Mouse (Mus musculus) heart, adult 2 months (tissue): ENCODE measurements around the gene Banf1. TPM values are rescaled to one million over a fixed set of nuclear protein-coding genes. Genes with fewer than 3 reads are reported as not detected.

Source experiments
- DNase-seq, 2 experiments: peaks; one replicate each; pipeline ENCODE4 v3.0.0; 2021
- H3K27ac ChIP-seq: fragments of 200-600 bp; 2 replicates; pipeline ENCODE4 v1.8.1; 2022
- H3K27me3 ChIP-seq: fragments of 200-500 bp; 2 replicates; pipeline ENCODE4 v1.6.1; 2012; ENCODE audit warnings: mild to moderate bottlenecking, low read length, inconsistent platforms, mixed read lengths; ENCODE audit not compliant: control insufficient read depth, insufficient read depth
- H3K36me3 ChIP-seq: fragments of 200-500 bp; 2 replicates; pipeline ENCODE4 v1.6.1; 2012; ENCODE audit warnings: low read length, inconsistent platforms; ENCODE audit not compliant: control insufficient read depth, insufficient read depth
- H3K4me1 ChIP-seq: fragments of 200-500 bp; 2 replicates; pipeline ENCODE4 v1.6.1; 2011; ENCODE audit warnings: low read length; ENCODE audit not compliant: control insufficient read depth, insufficient read depth
- H3K4me3 ChIP-seq: fragments of 200-600 bp; 2 replicates; pipeline ENCODE4 v1.8.1; 2022
- H3K79me2 ChIP-seq: fragments of 200-500 bp; replicated peaks from 2 replicates; pipeline ENCODE4 v1.6.1; 2012; ENCODE audit warnings: mild to moderate bottlenecking, inconsistent platforms, low read length, moderate library complexity, mixed read lengths; ENCODE audit not compliant: control insufficient read depth, insufficient read depth
- H3K9ac ChIP-seq: fragments of 200-500 bp; 2 replicates; pipeline ENCODE4 v1.6.1; 2012; ENCODE audit warnings: low read depth, mild to moderate bottlenecking, control low read depth, inconsistent platforms, low read length, mixed read lengths
- CTCF ChIP-seq: fragments of 200-600 bp; IDR thresholded peaks from 2 replicates; pipeline ENCODE4 v1.8.1; 2022; ENCODE audit warnings: antibody characterized with exemption, mild to moderate bottlenecking, moderate library complexity
- EP300 ChIP-seq: fragments of 200-500 bp; IDR thresholded peaks from 2 replicates; pipeline ENCODE4 v1.6.1; 2011; ENCODE audit warnings: low read depth, low read length, control low read depth; ENCODE audit not compliant: insufficient read depth
- POLR2A ChIP-seq: fragments of 200-500 bp; IDR thresholded peaks from 2 replicates; pipeline ENCODE4 v1.6.1; 2011; ENCODE audit warnings: mild to moderate bottlenecking, low read depth, low read length, control low read depth; ENCODE audit not compliant: insufficient read depth
- WGBS: fragments of 180-500 bp; shearing (Covaris S2); methylation state at CpG from one replicate; pipeline ENCODE4 v1.1.7; 2018; 5-methylcytosine and 5-hydroxymethylcytosine counted together
- intact Hi-C: fragments of 180-260 bp; cut with DNase I; formaldehyde crosslinking; loops from one replicate; pipeline ENCODE4 v1.15.1; 2025
- polyA plus RNA-seq: library from polyadenylated mRNA; depleted of rRNA; stranded (reverse); fragments of >200 nt; gene quantifications from 2 replicates; pipeline ENCODE4 v1.2.3, GENCODE M21; 2012; rRNA removed
- total RNA-seq, 2 experiments: library from RNA; stranded (reverse); gene quantifications; 2 replicates each; pipeline ENCODE4 v1.2.3; 2021

The Banf1 gene
- total and polyA plus RNA-seq, 3 experiments: 113 to 148 (median 133) TPM

- Histone ChIP-seq H3K4me1 (no peaks in the 10 kb centered on the region), H3K27ac (no peak overlapping the region), H3K79me2 (no peaks in the 10 kb centered on the region), H3K27me3 (no peaks in the 10 kb centered on the region), H3K36me3 (no peaks in the 10 kb centered on the region), H3K9ac (no peak overlapping the region), H3K4me3 (no peak overlapping the region)
- 79% methylated on average over 19 of the region's 19 CpGs for WGBS
- intact Hi-C loops: no loop called here
- DNase-seq: no peak
- no peak for TF ChIP-seq EP300
- no peak for TF ChIP-seq CTCF
- no peak for TF ChIP-seq POLR2A
Observed at GRCm38 (mm10) chr19:5327970-5328369, 39.0 kb downstream of the Banf1 start.

- Histone ChIP-seq H3K79me2 (no peaks in the 10 kb centered on the region), H3K27me3 (no peaks in the 10 kb centered on the region), H3K9ac (no peak overlapping the region), H3K36me3 (no peaks in the 10 kb centered on the region), H3K27ac (no peak overlapping the region), H3K4me1 (no peaks in the 10 kb centered on the region), H3K4me3 (no peak overlapping the region)
- no peak for DNase-seq
- TF ChIP-seq POLR2A (no peak), CTCF (no peak), EP300 (no peak)
- 43% methylated on average over 17 of the region's 17 CpGs for WGBS
- intact Hi-C loops: no loop called here
Observed at GRCm38 (mm10) chr19:5323801-5324200, 43.2 kb downstream of the Banf1 start.

Other genes starting within 250 kb of the Banf1 start
- 10 to 100 TPM; 49.0 to 50.6 TPM for gene Klc2, start 248.6 kb downstream of the Banf1 start, total RNA-seq
- gene Klc2, start 248.6 kb downstream of the Banf1 start, polyA plus RNA-seq: 56.7 and 57.4 TPM in 2 replicates
- 10 to 100 TPM; 20.8 to 21.6 TPM for gene Pacs1, start 94.0 kb downstream of the Banf1 start, total RNA-seq
- gene Pacs1, start 94.0 kb downstream of the Banf1 start, polyA plus RNA-seq: 25.7 and 28.5 TPM in 2 replicates
- 100 to 1,000 TPM; 103 to 121 TPM for gene Sf3b2, start 71.7 kb downstream of the Banf1 start, total RNA-seq
- gene Sf3b2, start 71.7 kb downstream of the Banf1 start, polyA plus RNA-seq: 83.1 and 94.5 TPM in 2 replicates
- gene Gal3st3, start 68.8 kb downstream of the Banf1 start, total RNA-seq: 10 to 100 TPM; 27.2 to 29.9 TPM
- gene Gal3st3, start 68.8 kb downstream of the Banf1 start, polyA plus RNA-seq: 35.5 and 36.1 TPM in 2 replicates
- gene Catsper1, start 31.4 kb downstream of the Banf1 start, total RNA-seq: not detected
- 0.16 TPM in 1 of 2 replicates, not detected in the other for gene Catsper1, start 31.4 kb downstream of the Banf1 start, polyA plus RNA-seq
- 10 to 100 TPM; 10.9 to 16.8 TPM for gene Cst6, start 17.6 kb downstream of the Banf1 start, total RNA-seq
- gene Cst6, start 17.6 kb downstream of the Banf1 start, polyA plus RNA-seq: 5.7 and 10.4 TPM in 2 replicates
- gene Eif1ad, start 427 bp downstream of the Banf1 start, total RNA-seq: 10 to 100 TPM; 16.3 to 19.5 TPM
- gene Eif1ad, start 427 bp downstream of the Banf1 start, polyA plus RNA-seq: 18.5 and 28.1 TPM in 2 replicates
- gene Sart1, start 21.5 kb upstream of the Banf1 start, total RNA-seq: 10 to 100 TPM; 47.3 to 51.8 TPM
- 10.6 and 22.1 TPM in 2 replicates for gene Sart1, start 21.5 kb upstream of the Banf1 start, polyA plus RNA-seq
- under 1 TPM; 0.39 to 0.52 TPM for gene Tsga10ip, start 35.4 kb upstream of the Banf1 start, total RNA-seq
- 0.08 TPM in 1 of 2 replicates, not detected in the other for gene Tsga10ip, start 35.4 kb upstream of the Banf1 start, polyA plus RNA-seq
- gene Drap1, start 57.8 kb upstream of the Banf1 start, total RNA-seq: 100 to 1,000 TPM; 278 to 344 TPM
- 175 and 189 TPM in 2 replicates for gene Drap1, start 57.8 kb upstream of the Banf1 start, polyA plus RNA-seq
- 10 to 100 TPM; 32.9 TPM for gene AI837181, start 58.0 kb upstream of the Banf1 start, total RNA-seq
- gene AI837181, start 58.0 kb upstream of the Banf1 start, polyA plus RNA-seq: 55.4 and 59.5 TPM in 2 replicates
- gene Fosl1, start 80.4 kb upstream of the Banf1 start, total RNA-seq: not detected
- 0.12 TPM in 1 of 2 replicates, not detected in the other for gene Fosl1, start 80.4 kb upstream of the Banf1 start, polyA plus RNA-seq
- gene Ccdc85b, start 90.7 kb upstream of the Banf1 start, total RNA-seq: 1 to 10 TPM; 6.3 to 9.7 TPM
- gene Ccdc85b, start 90.7 kb upstream of the Banf1 start, polyA plus RNA-seq: 5.9 and 6.1 TPM in 2 replicates
- 10 to 100 TPM; 47.1 to 52.9 TPM for gene Fibp, start 93.4 kb upstream of the Banf1 start, total RNA-seq
- gene Fibp, start 93.4 kb upstream of the Banf1 start, polyA plus RNA-seq: 85.6 and 88.3 TPM in 2 replicates
- gene Ctsw, start 101.3 kb upstream of the Banf1 start, total RNA-seq: under 1 TPM; 0.32 to 0.42 TPM
- gene Ctsw, start 101.3 kb upstream of the Banf1 start, polyA plus RNA-seq: 0.67 and 2.0 TPM in 2 replicates
- gene Efemp2, start 106.8 kb upstream of the Banf1 start, total RNA-seq: 10 to 100 TPM in 1 of 2 experiments, 1 to 10 TPM in 1; 8.2 to 10.3 TPM
- 33.6 and 36.3 TPM in 2 replicates for gene Efemp2, start 106.8 kb upstream of the Banf1 start, polyA plus RNA-seq
- 10 to 100 TPM; 18.6 to 21.6 TPM for gene Mus81, start 121.2 kb upstream of the Banf1 start, total RNA-seq
- 36.4 and 38.6 TPM in 2 replicates for gene Mus81, start 121.2 kb upstream of the Banf1 start, polyA plus RNA-seq
- 100 to 1,000 TPM; 169 to 194 TPM for gene Cfl1, start 123.3 kb upstream of the Banf1 start, total RNA-seq
- 160 and 206 TPM in 2 replicates for gene Cfl1, start 123.3 kb upstream of the Banf1 start, polyA plus RNA-seq
- under 1 TPM; 0.82 to 0.89 TPM for gene 1700020D05Rik, start 136.6 kb upstream of the Banf1 start, total RNA-seq
- 0.70 and 0.85 TPM in 2 replicates for gene 1700020D05Rik, start 136.6 kb upstream of the Banf1 start, polyA plus RNA-seq
- gene Snx32, start 143.4 kb upstream of the Banf1 start, total RNA-seq: 1 to 10 TPM; 3.9 to 5.2 TPM
- 11.4 and 13.0 TPM in 2 replicates for gene Snx32, start 143.4 kb upstream of the Banf1 start, polyA plus RNA-seq
- not detected for gene Ovol1, start 193.5 kb upstream of the Banf1 start, total RNA-seq
- 0.04 TPM in 1 of 2 replicates, not detected in the other for gene Ovol1, start 193.5 kb upstream of the Banf1 start, polyA plus RNA-seq
- 1 to 10 TPM; 3.0 to 3.3 TPM for gene Ap5b1, start 200.9 kb upstream of the Banf1 start, total RNA-seq
- 3.0 and 3.1 TPM in 2 replicates for gene Ap5b1, start 200.9 kb upstream of the Banf1 start, polyA plus RNA-seq
- gene Rnaseh2c, start 234.7 kb upstream of the Banf1 start, total RNA-seq: 10 to 100 TPM; 50.2 to 58.6 TPM
- gene Rnaseh2c, start 234.7 kb upstream of the Banf1 start, polyA plus RNA-seq: 18.7 and 37.1 TPM in 2 replicates
- 10 to 100 TPM; 27.0 to 27.5 TPM for gene Kat5, start 243.1 kb upstream of the Banf1 start, total RNA-seq
- 36.1 and 56.9 TPM in 2 replicates for gene Kat5, start 243.1 kb upstream of the Banf1 start, polyA plus RNA-seq